Mouse (Mus musculus) bone marrow macrophage, adult 2 months (primary cell): ENCODE data around the gene Snapc4.

Experiments used
- CTCF ChIP-seq: IDR thresholded peaks from 2 replicates; pipeline ENCODE4 v1.5.1; 2012; ENCODE audit warnings: low read depth, mild to moderate bottlenecking, low read length, moderate library complexity
- POLR2A ChIP-seq: IDR thresholded peaks from 2 replicates; pipeline ENCODE4 v1.6.1; 2012; ENCODE audit warnings: mild to moderate bottlenecking, low read depth, low read length, borderline replicate concordance

DNA sequence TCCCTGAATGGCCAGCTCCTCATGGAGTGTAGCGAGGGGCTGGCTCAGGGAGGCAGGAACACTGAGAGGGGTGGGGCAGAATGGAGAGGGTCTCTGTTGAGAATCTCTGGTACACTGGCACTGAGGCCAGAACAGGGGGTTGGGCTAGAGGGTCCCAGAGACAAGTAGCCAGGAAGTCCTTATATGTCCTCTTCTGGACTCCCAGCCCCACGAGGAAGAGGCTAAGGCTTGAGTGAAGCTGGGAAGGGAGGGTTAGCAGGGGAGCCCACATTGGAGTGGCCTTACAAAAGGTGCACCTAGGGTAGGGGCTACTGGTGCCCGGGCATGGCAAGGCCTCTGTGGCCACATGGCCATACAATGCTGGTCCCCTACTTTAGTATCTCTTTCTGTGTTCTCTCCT lies 63.1 kb downstream of the Snapc4 start:
- TF ChIP-seq CTCF (no peak), POLR2A (no peak)
